In the genomic region with DNA sequence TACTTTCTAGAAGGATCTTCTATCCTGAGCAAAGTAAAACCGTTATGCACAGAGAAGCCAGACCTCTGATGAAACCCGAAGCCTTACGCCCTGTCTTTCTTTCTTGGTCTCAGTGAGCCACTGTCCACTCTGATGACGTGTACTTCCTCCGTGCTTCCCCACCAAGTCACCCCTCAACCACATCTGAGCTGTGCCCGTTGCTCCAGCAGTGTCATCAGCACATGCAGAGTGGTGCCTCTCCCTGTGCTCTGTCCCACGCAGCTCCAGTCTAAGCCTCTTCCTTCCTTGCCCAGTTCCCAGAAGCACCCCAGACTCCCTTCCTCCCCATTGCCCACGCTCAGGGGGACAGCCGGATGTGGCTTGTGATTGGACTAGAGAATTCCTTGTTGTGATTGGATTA, we compare ENCODE assay signal across 24 mouse cellular contexts.
"Had no signal": no experiment of that assay in that cellular context is flagged by ENCODE, and none has a peak within 500 bp of the region (broad histone marks: within the 10 kb centered on the region; RNA-seq: fewer than 3 reads in every experiment).

No protein-coding gene starts in this region.

- H3K4me3 ChIP-seq: limb, embryonic 10.5 days; limb, embryonic 13.5 days; liver, embryonic 12.5 days; liver, embryonic 15.5 days; megakaryocyte, embryonic 14.5 days; midbrain, embryonic 10.5 days; neural tube, embryonic 12.5 days; neural tube, embryonic 15.5 days; stomach, embryonic 15.5 days had no signal

- H3K4me1 ChIP-seq: limb, embryonic 10.5 days; limb, embryonic 13.5 days; liver, embryonic 12.5 days; liver, embryonic 15.5 days; midbrain, embryonic 10.5 days; neural tube, embryonic 12.5 days; neural tube, embryonic 15.5 days; stomach, embryonic 15.5 days had no signal

- H3K27me3 ChIP-seq: limb, embryonic 13.5 days; liver, embryonic 12.5 days; liver, embryonic 15.5 days; megakaryocyte, embryonic 14.5 days; neural tube, embryonic 12.5 days; neural tube, embryonic 15.5 days; stomach, embryonic 15.5 days had no signal

- H3K27ac ChIP-seq: limb, embryonic 10.5 days; limb, embryonic 13.5 days; liver, embryonic 12.5 days; liver, embryonic 15.5 days; macrophage; midbrain, embryonic 10.5 days; neural tube, embryonic 12.5 days; neural tube, embryonic 15.5 days; stomach, embryonic 15.5 days had no signal

- DNase-seq: kidney, adult 18-20 months; kidney, adult 9 months; kidney, postnatal 14 days; kidney, postnatal 4 days; liver; lung, adult 2 months; midbrain, embryonic 14.5 days; right cerebral cortex, adult 18-20 months; right cerebral cortex, postnatal 14 days; right cerebral cortex, postnatal 4 days; spleen, adult 18-20 months; thymus, postnatal 25 days had no signal

- ATAC-seq: intestine, embryonic 16.5 days; liver, embryonic 12.5 days; lung, postnatal 0 days had no signal

- H3K36me3 ChIP-seq: limb, embryonic 10.5 days; limb, embryonic 13.5 days; liver, embryonic 12.5 days; liver, embryonic 15.5 days; midbrain, embryonic 10.5 days; neural tube, embryonic 12.5 days; stomach, embryonic 15.5 days had no signal
